Mouse (Mus musculus): ENCODE measurements at regions not wholly inside any gene's neighbourhood (a gene's known extent, or its start where the extent isn't known, plus 50 kb on each side); places are given as distances from the start of the nearest gene placed in this dataset.
"Not testable (repeated sequence)": the region's sequence is repeated elsewhere in the genome, so short reads cannot be mapped to it uniquely, and the experiment has no call there.

DNA sequence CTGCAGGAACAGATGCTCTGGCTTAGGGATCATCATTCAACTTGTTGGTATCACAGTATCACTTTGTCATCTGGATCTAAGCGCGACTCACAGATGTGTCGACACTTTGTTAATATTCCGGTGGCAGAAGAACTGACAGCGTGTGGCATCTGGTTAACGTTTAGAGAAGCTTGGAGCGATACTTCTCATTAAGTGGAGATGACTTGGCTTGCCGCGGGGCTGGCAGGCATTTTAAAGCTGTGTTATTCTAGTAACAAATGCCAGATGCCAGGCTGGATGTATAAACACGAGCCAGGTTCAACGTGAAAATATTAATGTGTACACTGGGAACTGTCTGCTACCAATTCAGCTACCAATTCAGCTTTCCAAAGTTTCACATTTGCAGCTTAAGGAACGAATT lies 430.3 kb upstream of the Dab2 start:
- no peak for DNase-seq (ENCODE audit: low spot score)

DNA sequence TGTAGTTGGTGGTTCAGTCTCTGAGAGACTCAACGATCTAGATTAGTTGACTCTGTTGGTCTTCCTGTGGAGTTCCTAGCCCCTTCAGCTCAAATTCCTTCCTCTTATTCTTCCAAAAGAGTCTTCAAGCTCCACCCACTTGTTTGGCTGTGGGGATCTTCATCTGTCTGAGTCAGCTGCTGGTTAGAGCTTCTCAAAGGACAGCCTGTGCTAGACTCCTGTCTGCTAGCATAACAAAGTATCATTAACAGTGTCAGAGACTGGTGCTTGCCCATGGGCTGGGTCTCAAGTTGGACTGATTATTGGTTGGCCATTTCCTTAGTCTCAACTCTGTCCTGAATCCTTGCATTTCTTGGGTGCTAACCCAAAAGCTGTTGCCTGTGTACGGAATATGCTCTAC lies 429.7 kb upstream of the Dab2 start:
- DNase-seq (ENCODE audit: low spot score), result no peak

DNA sequence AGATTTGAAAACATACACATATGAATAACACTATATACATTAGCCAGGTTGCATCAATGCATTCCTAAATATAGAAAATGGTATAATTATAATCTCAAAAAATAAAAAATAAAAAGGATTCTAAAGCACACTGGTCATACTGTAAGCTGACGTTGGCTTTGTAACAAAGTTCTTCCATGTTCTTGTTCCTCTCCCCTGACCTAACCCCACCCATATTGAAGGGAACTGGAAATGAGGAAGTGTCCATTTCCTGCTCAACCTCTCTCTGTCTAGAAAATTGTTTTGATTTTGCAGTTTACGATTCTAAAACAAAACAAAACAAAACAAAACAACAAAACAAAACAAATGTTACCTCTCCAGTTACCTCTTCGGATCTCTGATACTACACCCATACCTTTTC lies 427.5 kb upstream of the Dab2 start:
- no peak for DNase-seq (ENCODE audit: low spot score)

DNA sequence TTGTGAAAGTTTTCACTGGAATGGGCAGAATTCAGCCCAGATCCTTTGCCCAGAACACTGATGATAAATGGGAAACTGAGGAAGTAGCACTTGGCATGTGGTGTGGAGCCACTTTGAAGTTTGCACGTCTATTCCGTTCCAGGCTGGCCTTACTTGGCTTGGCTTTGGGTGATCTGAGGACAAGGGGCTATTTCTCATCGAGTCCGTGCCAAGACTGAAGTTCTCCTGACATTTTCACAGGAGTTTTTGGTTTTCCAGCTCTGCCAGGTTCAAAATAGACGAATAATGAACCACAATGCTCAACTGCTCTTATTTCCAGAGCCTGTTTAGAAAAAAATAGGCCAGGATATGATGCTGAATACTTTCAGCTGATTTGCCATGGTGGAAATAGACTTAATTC lies 421.8 kb upstream of the Dab2 start:
- DNase-seq (ENCODE audit: low spot score), result no peak

DNA sequence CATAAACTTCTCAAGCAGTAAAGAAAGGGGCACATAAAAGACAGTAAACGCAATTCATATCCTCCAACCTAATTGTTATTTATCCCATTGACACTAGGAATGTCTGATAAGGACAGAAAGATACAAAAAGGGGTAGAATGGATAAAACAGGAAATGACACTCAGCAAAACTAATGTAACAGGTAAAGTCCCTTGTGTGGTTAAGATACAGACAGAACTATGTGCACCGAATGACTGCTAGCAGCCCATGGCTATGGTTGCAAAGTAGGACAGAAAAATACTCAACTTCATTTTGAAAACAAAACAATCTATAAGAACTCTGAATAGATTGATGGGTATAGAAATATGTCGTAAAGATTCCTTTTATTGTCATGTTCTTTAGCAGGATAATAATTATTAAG lies 408.4 kb upstream of the Dab2 start:
- no peak for DNase-seq (ENCODE audit: low spot score)

DNA sequence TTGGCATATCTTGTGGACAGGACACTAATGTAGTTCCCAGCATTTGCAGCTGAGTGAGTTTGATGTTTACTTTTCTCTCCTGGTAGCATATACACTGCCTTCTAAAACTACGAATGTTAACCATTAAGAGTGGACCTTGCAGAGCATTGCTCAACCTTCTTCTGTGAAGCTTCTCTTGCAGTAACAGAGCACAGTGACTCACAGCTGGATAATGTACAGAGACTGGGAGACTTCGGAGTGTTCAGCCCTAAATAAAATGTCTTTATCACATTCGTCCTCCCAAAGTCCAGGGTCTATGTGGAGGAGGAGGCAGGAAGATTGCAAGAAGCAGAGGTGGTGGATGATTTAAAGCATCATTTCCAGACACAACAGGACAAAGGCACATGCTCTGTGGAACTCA lies 407.6 kb upstream of the Dab2 start:
- DNase-seq (ENCODE audit: low spot score), result no peak

DNA sequence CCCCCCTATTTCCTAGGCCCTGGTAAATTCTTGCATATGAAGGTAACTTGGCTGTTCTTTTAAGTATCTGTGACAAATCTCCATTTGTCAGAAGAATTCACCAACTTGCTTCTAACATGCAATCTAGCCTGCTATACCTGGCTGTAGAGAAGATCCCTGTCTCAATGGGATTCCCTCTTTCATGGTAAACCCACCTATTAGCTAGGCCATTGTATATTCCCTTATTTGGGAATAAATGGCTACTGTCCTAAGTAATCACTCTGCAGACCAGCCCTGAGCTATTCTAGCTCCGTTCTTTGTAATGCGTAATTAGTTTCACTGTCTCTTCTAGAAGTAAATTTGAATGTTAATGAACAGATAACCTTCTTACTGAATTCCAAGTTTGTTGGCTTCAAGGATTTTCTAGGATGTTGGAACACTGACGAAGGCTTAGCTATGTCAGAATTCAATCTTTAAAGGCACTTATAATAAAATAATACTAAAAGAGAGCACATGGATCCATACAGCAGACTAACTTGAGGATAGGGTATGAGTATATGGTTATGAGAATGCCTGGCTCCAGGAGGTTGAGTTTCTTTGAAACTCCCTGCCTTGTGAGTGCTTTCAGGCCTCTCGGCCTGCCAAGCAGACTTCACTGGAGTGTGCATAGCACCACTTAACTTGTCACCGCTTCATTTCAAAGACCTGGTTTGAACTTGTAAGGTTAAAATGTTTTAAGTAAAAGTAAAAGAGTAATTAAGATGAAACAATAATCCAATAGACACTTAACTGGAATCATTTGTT lies 403.7 kb upstream of the Dab2 start:
- not testable (repeated sequence) for DNase-seq (ENCODE audit: low spot score)

DNA sequence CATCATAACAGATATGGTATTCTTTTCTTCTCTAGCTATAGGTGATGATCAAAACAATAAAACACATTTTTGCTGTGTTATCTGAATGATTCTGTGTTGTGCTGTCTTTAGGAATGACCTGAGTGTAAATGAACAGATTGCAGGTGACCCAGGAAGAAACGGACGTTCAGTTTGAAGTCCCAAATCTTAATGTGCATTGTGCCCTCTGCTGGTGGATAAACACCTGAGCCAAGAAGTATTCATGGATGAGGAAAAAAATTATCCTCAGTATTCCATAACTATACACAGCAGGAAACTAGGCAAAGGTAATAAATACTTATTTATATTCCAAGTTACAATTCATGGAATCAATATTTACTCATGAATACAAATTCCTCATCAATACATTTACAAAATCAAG lies 384.3 kb upstream of the Dab2 start:
- DNase-seq (ENCODE audit: low spot score), result no peak

DNA sequence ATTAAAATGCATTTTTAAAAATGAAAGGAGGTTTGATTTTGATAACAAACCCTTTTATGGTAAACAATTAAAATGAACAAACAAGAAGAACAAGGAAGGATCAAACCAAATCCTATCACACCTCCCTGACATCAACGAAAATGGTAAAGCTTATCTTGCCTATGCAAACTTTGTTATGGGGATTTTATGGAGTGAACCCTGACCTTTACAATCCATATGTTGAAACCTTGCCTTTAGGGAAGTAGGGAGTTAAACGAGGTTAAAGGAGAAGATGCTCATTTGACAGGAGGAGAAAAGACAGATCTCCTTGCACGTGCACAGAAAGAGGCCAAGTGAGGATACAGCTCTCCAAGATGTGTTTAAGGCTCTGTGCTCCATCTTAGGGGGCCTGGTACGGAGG lies 379.5 kb upstream of the Dab2 start:
- DNase-seq (ENCODE audit: low spot score), result no peak

DNA sequence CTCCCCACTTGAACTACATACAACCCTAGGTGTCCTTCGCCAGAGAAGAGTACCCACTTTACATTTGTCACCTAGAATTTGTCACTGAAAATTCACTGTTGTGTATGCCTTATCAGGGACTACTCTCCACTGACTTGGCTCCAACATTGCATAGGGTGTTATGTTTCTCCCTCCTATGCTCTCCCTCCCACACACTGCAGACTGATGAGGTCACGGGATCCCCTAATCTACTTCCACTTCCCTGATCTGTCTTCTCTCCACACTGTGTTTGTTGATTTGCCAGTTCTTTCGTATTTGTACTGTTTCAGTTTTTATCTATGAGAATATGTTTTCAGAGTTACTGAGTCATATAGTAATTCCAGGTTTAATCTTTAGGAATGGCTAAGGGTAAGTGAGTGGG lies 371.8 kb upstream of the Dab2 start:
- DNase-seq (ENCODE audit: low spot score), result no peak

DNA sequence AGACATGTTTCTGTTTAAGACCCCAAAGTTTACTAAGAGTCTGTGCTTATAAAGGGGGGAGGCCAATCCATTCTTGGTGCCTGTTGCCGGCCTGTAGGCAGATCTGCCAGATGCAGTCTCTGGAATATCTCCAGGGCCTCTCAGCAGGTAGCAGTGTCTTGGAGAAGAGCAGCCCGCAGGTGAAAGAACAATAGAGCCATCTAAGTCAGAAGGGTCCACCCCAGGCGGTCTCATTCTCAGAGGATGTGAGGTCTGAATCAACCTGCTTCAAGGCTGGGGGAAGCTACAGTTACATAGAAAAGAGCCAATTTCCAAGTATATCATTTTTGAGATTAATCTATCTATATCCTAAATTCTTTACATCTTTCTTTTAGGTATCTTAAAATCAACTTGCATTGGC lies 366.0 kb upstream of the Dab2 start:
- DNase-seq (ENCODE audit: low spot score), result no peak

DNA sequence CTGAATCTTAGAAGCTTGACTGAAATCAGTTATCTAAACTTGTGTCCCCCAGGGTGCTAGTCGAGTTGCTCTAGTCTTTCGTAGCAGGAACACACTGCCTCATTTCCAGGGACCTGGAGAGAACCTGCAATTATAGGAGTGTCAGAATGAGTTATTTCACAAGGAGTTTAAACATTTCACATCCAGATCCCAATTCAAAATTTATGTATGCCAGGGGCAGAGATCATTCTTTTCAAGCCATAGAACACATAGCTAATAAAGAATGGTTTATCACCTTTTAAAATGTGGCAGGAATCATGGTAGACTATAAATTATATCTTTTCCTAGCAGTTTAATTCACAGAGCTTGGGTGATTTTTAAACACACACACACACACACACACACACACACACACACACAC lies 358.6 kb upstream of the Dab2 start:
- no peak for DNase-seq (ENCODE audit: low spot score)

DNA sequence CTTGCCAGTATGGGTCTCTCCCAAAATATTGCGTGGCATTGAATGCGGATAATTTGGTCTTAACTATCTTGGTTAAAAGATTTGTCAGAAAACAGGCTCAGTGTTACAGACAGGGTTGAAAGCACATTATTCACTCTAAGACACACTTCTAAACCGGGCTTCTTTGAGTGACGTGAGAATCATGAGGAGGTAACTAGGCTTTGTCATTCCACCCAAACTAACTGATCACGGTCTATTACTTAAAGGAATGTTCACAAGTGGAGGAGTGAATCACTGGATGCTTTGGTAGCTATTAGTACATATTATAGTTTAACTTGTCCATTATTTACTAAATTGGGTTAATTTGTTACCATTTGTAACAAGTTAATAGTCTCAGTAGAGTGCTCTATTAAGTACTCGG lies 352.9 kb upstream of the Dab2 start:
- DNase-seq (ENCODE audit: low spot score), result no peak

DNA sequence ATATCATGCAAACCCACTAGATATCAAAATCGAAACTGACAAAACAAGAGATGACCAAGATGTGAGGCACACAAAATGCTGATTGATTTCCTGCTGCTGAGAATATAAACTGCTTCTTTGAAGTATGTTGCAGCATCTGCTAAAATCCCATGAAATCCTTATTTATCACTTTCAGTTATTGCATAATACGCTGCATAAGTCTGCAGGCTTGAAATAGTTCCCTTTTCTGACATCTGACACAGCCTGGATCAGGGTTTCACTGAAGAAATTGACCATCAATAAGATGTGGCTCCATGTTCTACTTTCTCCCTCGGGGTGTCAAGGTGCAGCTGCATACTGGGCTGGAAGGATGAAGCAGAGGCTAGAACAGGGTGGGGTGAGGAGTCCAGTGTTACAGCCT lies 348.7 kb upstream of the Dab2 start:
- no peak for DNase-seq (ENCODE audit: low spot score)

DNA sequence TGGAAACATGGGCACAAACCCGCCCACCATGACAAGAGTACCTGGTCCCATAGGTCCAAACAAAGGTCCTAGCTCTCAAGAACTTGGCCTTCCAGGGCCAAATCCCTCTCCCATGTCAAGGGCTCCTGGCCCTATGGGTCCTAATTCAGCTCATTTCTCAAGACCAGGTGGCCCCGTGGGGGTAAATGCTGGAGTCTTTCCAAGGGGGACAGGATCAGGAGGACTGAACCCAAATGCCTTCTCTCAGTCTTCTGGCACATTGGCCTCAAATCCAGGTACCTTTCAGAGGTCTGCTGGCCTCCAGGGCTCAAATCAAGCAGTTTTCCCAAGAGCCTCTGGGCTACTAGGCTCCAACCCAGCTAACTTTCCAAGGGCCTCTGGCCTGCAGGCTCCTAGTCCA lies 347.9 kb upstream of the Dab2 start:
- DNase-seq (ENCODE audit: low spot score), result not testable (repeated sequence)

DNA sequence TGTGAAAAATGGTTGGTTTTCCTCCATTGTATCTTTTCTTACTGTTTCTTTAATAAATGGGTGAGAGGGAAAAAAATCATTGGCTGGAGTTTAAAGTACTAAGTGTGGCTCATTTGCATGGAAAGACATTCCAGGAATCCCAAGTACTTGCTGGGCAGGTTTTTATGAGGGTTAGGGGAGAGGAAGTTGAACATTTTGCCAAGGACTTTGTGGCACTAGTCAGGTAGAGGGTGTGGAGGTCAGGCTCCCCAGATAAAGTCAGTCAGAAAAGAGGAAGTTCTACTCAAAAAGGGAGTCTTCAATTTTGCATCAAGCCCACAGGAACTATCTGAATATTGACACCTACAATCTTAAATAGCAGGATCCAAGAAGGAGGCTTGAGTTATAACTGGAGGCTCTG lies 346.5 kb upstream of the Dab2 start:
- no peak for DNase-seq (ENCODE audit: low spot score)

DNA sequence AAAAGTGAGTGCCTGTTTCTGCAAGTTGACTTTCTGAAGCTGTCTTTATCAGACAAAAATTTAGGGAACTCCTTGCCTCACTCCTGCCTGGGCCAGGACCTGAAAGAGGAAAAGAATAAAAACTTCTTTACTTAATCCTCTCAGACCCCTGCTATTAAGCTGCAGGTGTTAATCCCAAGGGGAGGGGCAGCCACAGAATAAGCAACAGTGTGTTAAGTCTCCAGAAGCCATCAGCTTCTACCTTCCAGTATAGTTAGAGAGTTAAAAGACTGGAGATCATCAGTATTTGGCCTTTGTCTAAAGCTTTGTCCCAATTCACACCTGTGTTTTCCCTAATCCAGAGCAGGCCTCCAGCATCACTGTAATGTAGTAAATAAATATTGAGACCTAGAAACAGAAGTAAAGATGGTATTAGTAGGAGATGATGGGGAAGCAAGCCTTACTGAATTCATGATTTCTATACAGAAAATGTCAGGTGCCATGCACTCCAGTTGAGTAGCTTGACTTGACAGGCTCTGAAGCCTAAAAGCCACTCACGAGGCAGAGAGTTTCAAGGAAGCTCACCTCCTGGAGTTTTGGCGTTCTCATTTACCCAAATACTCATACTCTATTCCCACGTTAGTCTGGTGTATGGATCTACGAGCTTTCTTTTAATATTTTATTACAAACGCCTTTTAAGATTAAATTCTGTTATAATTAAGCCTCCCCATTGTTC lies 308.1 kb upstream of the Dab2 start:
- no peak for DNase-seq (ENCODE audit: low spot score)

DNA sequence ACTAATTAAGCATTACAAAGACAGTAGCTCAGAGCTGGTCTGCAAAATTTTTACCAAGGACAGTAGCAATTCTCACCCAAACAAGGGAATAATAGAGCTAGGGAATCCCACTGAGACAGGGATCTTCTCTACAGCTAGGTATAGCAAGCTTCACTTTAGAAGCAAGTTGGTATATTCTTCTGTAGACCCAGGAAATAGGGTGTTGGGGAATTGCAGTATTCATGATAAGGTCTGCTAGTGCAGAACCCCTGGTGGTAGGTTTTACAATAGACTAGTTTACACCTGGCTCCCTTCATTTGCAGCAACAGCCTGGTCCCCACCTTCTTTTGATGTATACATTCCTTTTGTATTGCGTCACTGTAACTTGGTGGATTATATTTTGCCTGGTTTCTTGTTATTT lies 307.4 kb upstream of the Dab2 start:
- not testable (repeated sequence) for DNase-seq (ENCODE audit: low spot score)

DNA sequence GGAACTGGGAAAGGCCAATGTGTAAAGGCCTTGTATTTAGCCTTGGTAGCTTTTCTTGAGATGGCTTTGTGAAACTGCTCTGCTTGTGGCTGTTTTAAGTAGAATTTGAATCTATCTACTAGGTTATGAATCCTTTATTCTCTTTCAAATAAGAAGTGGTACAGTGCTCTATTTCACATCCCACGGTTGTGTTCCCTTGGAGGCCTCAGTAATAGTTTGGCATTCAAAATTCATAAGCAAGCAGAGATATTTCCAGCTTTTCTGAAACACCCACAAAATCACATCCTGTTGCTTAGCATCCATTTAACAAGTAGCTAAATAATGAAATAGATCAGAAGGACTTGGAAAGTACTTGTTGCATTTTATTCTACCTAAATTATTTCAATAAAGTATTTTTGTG lies 298.8 kb upstream of the Dab2 start:
- no peak for DNase-seq (ENCODE audit: low spot score)

DNA sequence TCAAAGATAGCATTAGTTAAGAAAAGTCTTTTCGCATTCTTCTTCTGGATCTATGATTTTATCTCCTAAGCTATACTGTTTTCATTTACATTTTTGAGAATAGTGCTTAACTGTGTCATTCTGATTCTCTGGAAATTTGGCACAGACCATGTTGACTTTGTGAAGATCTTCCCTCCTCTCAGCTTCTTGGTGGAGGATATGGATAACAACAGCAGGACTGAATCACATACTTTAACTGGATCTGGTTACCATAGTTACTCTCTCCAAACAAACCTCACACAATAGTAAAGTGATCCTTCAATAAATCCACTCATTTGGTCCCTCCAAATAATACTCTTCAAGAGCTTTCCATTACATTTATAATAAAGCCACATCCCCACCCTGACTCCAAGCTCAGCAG lies 298.2 kb upstream of the Dab2 start:
- DNase-seq (ENCODE audit: low spot score), result no peak

DNA sequence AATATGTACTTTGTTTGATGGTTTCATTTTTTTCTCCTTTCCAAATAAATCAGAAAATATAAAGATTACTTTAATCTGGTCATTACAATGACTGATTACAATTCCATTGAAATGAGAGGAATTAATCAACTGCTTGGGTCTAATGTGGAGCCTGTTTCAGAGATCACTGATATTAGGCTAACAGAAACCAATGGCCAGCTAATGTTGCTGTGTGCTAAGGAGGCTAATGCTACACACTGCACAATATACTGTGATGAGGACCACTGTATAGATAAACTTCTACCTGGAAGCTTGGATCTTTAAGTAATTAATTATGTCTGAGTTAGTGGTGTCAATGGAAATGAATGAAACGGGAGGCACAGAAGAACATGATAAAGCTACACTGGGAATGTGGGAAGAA lies 284.6 kb upstream of the Dab2 start:
- DNase-seq (ENCODE audit: low spot score), result no peak

DNA sequence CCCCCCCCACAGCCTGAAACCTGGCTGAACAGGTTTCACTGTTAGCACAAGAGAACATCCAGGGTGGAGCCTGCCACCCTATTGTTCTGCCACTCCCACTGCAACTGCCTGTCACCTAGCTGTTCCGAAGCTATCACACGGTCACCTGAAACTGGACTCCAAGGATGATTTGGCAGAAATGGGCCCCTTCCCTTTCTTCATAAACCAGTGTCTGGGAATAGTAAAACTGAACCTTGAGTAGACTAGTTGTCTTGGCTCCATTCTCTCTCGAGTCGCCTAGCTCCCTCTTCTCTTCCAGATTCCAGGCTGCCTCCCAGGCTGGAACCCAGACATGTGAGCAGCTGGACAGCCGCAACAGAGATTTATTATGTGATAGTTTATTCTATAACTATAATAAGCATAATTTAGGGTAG lies 282.9 kb upstream of the Dab2 start:
- no peak for DNase-seq (ENCODE audit: low spot score)

DNA sequence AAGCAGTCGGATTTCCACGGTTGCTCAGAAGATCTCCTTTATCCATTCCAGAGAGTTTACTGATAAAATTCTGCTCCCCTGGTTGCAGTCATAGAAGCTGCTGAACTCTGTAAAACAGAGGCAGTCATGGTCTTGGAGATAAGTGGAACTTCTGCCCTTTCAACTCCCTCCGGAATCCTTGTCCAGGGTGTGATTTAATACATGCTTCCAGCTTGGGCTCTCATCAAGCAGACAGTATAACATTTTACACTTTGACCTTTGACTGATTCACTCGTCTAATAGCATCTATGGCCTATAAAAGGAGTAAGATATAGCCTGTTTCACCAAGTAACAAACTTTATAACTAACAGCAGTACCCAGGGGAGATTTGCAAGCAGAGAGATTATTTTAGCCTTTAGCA lies 274.0 kb upstream of the Dab2 start:
- DNase-seq (ENCODE audit: low spot score), result no peak

DNA sequence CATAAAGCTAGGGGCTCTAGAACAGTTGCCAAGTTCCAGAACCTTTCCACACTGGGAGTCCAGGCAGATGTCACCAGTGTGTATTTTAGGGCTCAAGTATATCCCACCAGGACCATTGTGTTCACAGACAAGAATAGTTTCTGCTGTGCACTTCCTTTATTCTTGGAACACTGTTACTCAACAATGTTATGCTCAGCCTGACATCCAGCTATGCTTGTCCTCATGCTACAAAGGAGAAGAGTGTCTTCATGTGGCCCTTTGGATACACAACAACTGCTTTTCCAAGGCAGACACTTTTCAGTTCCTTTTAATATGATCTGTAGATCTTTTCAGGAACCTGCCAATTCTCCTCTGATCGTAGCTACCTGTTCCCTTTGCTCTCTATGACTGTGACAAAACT lies 270.4 kb upstream of the Dab2 start:
- DNase-seq (ENCODE audit: low spot score), result no peak

All from ovary, postnatal 36 days (tissue).